Mouse (Mus musculus) ES-Bruce4 (cell line): ENCODE measurements around the gene Ank2.

Experiments used
- CTCF ChIP-seq: IDR thresholded peaks from one replicate; pipeline ENCODE4 v1.8.1; 2011; ENCODE audit warnings: low read depth, low read length
- EP300 ChIP-seq: IDR thresholded peaks from 2 replicates; pipeline ENCODE4 v1.6.1; 2011; ENCODE audit warnings: low read depth, low read length; ENCODE audit not compliant: insufficient read depth
- POLR2A ChIP-seq: IDR thresholded peaks from one replicate; pipeline ENCODE4 v1.8.1; 2011; ENCODE audit warnings: low read length; ENCODE audit not compliant: insufficient read depth

DNA sequence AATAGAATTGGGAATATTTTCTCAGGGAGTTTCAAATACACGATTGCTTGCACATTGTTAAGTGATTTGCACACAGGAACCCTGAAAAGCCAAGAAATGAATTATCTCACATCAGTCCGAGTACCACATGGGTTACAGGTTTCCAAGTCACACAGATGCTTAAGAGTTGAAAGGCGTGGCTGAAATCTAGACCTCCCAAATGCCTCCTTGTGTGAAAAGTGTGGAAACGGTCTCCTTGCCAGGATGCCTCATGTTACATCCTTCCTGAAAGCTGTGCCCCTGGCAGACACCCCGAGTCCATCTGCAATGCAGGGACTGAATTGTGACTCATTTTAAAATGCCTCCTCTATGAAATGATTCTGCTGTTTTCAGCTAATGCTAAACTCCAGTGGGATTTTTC is 391.9 kb downstream of the Ank2 start:
- TF ChIP-seq CTCF (no peak), POLR2A (no peak), EP300 (no peak)
